Mouse (Mus musculus) CH12.LX (cell line): ENCODE measurements around the gene Sv2a.

ENCODE experiments used
- CTCF ChIP-seq, 2 experiments: IDR thresholded peaks in 1 of 2; conservative IDR thresholded peaks in 1 of 2; 2 replicates each; pipeline ENCODE4 v1.5.1; 2011 to 2012; ENCODE audit warnings: low read depth in 2 of 2, low read length in 2 of 2, improper control_type of control experiment in 1 of 2, inconsistent platforms in 1 of 2, mild to moderate bottlenecking in 1 of 2, moderate library complexity in 1 of 2
- ZKSCAN1 ChIP-seq: IDR thresholded peaks from 2 replicates; pipeline ENCODE4 v1.6.1; 2012; ENCODE audit warnings: low read depth, inconsistent platforms, low read length, improper control_type of control experiment, borderline replicate concordance

DNA sequence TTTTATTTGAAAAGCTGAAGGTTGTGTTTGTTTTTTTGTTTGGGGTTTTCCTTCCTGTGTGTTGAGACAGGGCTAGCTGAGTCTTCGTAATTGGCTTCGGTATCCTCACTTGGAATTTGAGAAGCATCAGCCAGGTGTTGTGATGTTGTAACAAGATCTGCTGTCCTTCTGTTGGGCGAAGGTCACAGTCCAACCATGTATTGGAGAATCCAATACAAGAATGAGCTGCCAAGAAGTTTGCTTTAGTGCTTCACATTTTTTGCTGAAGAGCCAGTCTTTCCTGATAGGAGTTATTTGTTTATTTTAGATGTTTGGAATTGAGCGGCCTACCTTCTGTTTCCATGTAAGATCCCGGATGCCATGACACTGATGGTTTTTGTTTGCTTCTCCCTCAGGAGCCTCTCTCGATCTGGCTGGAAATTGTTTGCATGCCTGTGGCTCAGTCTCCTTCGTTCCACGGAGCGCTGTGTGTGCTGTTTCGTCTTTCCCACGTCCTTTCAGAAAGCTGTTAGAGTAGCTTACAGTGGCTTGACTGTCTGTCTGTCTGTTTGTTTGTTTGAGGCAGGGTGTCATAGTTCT is 47.5 kb upstream of the Sv2a start:
- TF ChIP-seq ZKSCAN1, result no peak
- no peak for TF ChIP-seq CTCF (conservative IDR thresholded peaks at IDR 0.05 in 1 of 2, IDR thresholded peaks at IDR 0.05 in 1 of 2; ENCODE audit: low read depth in 2 of 2, low read length in 2 of 2)
